Mouse (Mus musculus) adrenal gland, postnatal 4 days (tissue): Measurements from ENCODE around the gene Fbxl14. TPM values are rescaled to one million over a fixed set of nuclear protein-coding genes. Genes with fewer than 3 reads are reported as not detected.
A peak's percentile ranks its signal among the peaks of the same experiment; 100 is the strongest.
"Not testable (repeated sequence)": the region's sequence is repeated elsewhere in the genome, so short reads cannot be mapped to it uniquely, and the experiment has no call there.

ENCODE experiments used
- DNase-seq, 2 experiments: peaks; one replicate each; pipeline ENCODE4 v3.0.0; 2021 to 2022; ENCODE audit warnings: low spot score in 2 of 2, mixed read lengths in 2 of 2
- total RNA-seq, 2 experiments: library from RNA; stranded (reverse); gene quantifications; 2 replicates each; pipeline ENCODE4 v1.2.3; 2021

The Fbxl14 gene
- total RNA-seq, 2 experiments from 2014 or later: 40.1 to 41.9 TPM

GRCm38 (mm10) chr6:119466921-119467784 lies 12.3 kb upstream of the Fbxl14 start:
- DNase-seq: no peak

- no peak for DNase-seq
Measured at GRCm38 (mm10) chr6:119467785-119468059, 11.7 kb upstream of the Fbxl14 start.

DNA sequence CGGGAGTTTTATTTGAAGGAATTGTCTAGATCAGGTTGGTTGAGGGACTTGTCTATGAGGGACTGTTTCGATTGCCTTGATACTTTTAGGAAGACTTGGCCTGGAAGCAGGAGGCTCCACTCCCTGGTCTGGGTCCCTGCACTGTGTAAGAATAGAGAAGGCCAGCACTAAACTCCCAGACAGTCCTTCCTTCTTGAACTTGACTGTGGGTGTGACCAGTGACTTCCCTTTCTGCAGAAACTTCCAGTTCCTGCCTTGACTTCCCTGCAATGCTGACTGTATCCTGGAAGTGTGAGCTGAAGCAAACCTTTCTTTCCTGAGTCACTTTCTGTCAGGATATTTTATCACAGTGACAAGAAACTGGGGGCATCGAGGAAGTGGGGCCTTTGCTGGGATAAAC lies 8.7 kb upstream of the Fbxl14 start:
- DNase-seq: no peak

DNA sequence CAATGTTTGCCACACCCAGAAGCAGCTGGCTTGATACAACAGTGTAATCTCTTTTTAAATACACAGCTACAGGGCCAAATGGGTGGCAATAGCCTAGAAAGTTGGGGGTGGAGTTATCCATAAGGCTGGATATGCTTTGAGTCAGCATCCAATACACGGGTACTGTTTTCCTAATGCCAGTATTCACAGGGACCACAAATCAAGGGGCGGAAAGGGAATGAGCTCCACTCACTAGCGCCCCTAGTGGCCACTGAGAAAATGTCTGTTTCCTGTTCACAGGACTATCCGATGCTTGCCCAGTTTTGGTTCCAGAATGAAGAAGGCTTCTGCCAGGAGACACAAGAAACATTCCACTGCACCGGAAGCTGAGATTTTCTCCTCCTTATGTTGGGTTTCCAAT lies 7.3 kb upstream of the Fbxl14 start:
- DNase-seq: peak in 1 of 2 experiments; percentile 60

DNA sequence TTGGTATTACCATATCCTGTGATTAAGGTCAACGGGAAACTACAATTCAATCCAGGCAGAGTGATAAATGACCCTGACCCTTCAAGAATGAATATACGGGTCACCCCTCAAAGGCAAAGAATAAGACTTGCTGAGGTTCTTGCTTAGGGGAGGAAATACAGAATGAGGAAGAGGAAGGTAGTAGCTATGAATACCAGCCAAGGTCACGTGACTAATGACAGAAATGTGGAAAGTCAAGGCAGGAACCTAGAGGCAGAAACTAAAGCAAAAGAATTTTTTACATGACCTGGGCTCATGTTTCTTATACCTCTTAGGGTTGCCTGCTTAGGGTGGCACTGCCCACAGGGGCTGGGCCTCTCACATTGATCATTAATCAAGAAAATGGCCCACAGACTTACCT lies 6.8 kb upstream of the Fbxl14 start:
- no peak for DNase-seq

- DNase-seq: no peak
Measured at GRCm38 (mm10) chr6:119473446-119473845, 6.0 kb upstream of the Fbxl14 start.

DNA sequence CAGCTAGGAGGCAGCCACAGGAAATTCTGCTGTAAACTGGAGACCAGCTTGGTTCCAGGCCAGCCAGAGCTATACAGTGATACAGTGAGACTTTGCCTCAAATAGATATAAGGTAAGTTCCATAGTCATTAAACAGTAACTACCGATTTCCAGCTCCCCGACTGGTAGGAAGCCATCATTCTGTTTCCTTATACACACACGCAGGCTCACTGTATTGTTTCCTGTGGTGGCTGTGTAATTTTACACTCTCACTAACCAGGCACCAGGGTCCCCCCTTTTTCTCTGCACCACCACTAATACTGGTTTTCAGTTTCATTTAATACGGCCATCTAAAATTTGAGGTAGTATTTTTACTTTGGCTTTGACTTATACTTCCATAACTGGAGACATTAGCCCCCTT lies 5.5 kb upstream of the Fbxl14 start:
- DNase-seq: no peak

DNA sequence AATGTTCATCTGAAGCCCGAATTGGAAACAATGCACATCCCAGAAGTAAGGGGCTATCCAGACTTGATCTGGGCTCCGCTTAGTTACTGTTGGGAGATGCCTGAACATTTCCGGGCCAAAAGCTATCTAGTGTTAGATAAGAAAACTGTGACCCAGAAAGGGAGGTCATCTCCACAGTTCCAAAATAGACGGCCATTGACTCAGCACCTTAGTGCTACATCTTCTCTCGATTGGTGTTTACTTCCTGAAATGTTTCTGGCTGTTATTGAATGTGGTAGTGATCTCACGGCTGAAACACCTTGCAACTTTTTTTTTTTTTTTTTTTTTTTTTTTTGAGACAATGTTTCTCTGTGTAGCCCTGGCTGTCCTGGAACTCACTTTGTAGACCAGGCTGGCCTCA lies 3.5 kb upstream of the Fbxl14 start:
- no peak for DNase-seq

DNA sequence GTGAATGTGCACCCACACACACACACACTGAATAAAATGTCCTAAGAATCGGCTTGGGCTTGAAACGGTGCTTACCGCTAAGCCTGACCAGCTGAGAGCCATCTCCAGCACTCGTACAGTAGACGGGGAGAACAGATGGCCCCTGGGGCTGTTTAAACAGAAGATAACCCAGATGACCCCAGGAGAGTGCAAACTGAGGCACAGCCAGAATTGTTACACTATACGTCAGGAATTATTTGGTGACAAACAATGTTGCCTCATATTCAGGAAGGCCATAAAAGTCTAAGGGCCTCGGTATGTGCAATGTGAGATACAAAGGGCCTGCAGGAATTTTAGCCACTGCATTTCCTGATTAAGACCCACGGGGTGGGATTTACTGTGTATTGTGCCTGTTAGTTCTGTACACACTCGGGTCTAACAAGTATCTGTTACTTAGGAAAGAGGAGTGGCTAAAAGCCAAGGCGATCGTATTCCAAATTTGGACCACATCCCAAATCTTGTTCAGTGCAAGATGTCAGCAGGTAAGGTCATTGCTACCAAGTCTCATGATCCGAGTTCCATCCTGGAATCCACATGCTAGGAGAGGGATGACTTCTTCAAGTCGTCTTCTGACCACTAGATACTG lies 1.7 kb upstream of the Fbxl14 start:
- no peak for DNase-seq

GRCm38 (mm10) chr6:119478560-119479342 lies 717 bp upstream of the Fbxl14 start:
- peak; percentile 67 to 75 for DNase-seq

DNA sequence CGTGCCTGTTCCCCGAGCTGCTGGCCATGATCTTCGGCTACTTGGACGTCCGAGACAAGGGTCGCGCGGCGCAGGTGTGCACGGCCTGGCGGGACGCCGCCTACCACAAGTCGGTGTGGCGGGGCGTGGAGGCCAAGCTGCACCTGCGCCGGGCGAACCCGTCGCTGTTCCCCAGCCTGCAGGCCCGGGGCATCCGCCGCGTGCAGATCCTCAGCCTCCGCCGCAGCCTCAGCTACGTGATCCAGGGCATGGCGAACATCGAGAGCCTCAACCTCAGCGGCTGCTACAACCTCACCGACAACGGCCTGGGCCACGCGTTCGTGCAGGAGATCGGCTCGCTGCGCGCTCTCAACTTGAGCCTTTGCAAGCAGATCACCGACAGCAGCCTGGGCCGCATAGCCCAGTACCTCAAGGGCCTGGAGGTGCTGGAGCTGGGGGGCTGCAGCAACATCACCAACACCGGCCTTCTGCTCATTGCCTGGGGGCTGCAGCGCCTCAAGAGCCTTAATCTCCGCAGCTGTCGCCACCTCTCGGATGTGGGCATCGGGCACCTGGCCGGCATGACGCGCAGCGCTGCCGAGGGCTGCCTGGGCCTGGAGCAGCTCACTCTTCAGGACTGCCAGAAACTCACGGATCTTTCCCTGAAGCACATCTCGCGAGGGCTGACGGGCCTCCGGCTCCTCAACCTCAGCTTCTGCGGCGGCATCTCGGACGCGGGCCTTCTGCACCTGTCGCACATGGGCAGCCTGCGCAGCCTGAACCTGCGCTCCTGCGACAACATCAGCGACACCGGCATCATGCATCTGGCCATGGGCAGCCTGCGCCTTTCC lies 623 bp downstream of the Fbxl14 start:
- peak in 1 of 2 experiments; percentile 24 for DNase-seq

GRCm38 (mm10) chr6:119480706-119481331 lies 1.4 kb downstream of the Fbxl14 start:
- no peak for DNase-seq

DNA sequence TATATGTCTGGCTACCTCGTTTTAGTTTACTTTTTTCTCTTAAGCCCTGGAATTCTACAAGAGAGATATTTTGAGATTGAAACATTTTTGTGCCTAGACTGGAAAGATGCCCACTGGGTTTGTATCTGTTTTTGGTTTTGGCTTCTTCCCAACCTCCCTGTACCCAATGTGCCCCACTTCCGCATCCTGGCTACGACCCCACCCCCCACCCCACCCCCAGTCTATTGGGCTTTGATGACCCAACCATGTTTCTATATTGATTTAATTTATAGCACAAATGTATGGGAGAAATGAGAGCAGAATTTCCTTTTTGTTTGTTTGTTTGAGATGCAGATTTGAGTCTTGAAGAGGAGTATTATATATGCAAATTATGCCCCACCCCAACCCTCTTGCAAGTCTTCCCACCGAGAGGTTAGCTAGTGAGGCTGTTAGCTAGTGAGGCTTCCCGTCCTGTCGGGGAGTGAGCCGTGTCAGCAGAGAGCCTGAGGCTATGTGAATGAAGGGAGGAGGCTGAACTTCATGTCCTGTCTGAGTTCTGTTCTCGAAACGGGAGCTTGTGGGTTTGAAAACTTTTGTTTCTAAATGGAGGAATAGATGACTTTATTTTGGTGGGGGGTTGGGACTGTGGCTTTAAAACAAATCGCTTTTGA lies 2.4 kb downstream of the Fbxl14 start:
- not testable (repeated sequence) for DNase-seq

DNA sequence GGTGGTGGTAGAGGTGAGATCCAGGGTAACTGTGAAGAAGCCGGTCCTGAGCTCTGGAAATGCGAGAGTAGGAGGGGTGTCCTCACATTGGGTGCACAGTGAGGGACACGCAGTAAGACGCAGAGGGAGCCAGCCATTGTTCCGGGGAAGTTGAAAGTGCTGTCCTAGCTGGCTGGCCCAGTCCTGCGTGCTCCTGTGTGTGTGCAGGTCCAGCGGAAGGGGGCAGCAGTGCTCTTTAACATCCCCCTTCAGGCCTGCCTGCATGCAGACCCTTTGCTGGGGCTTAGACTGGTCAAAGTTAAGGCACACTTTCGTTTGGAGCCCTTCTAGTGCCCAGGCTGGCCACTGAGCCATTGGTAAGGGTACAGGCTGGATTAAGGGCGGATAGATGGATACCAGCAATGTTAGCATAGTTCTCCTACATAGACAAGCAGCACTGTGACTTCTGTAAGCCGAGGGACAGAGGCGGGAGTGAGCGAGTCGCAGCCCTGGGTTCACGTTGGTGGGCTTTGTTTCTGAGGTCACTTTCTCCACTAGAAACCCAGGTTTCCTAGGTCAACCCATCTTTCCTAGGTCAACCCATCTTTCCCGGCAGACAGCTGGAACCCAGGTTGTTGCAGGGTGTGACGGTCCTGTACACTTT lies 3.6 kb downstream of the Fbxl14 start:
- peak in 1 of 2 experiments; percentile 40 for DNase-seq

DNA sequence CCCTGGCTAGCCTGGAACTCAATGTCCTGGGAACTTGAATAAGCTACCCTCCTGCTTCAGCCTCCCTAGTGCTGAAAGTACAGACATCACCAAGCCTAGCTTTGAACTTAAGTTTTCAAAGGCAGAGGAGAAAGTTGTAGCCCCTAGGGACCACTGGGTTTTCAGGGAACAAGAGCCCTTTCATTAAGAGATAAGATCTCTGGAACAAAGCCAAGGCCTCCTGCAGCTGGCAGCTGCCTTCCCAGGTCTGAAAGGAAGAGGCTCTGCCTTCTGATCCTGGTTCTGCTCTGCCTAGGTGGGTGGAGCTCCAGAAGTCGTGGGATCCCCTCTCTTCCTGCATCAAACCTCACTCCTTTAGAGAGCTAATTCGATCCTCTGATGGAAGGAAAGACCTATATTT lies 6.0 kb downstream of the Fbxl14 start:
- no peak for DNase-seq

DNA sequence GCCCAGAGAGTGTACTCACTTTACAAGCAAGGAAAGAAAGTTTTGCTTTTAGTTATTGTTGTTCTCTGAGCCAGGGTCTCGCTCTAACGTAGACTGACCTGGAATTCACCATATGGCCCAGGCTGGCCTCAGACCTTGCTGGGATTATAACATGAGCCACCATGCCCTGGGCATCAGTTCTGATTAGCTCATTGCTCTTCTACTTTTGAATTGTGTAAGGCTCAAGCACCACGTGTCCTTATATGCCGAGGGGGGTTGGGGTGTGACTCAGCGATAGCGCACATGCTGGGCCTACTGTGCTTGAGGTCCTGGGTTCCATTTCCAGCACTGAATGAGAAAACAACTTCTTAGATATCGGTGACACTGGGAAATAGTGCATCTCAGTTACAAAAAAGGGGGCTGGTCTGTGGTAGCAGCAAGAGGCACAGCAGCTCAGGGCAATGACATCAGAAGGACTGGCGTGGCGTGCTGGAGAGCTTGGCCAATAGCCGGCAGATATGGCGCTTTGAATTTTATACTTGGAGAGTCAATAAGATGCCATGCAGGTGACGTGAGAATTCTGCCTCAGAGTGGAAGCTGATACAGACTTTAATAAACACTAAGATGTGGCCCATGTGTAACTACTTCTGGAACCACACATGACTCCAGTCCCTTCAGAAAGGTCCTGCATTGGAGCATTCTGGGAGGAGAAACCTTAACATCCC lies 7.1 kb downstream of the Fbxl14 start:
- DNase-seq: no peak

- DNase-seq: no peak
Measured at GRCm38 (mm10) chr6:119487085-119487458, 7.6 kb downstream of the Fbxl14 start.

GRCm38 (mm10) chr6:119487619-119488018 lies 8.2 kb downstream of the Fbxl14 start:
- DNase-seq: no peak

- no peak for DNase-seq
Measured at GRCm38 (mm10) chr6:119489765-119490164, 10.3 kb downstream of the Fbxl14 start.
